10 mouse cellular contexts compared by ENCODE assay signal in the genomic region with DNA sequence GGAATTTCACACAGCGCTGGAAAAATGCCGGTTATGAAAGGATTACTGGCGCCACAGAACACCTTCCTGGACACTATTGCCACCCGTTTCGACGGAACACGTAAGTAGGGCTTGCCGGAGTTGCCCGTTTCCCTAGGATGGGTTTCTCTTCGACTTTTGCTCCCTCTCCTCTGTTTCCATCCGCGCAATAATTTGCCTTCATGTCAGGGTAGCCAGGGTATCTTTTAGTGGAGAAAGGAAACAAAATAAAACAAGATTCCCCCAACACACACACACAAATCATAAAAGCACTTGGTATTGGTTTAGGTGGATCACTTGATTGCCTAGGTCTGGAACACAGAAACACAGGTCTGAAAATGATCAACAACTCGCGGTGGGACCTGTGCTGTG. TPM values are rescaled to one million over a fixed set of nuclear protein-coding genes. Genes with fewer than 3 reads are reported as not detected.
DNase-seq lines count a peak whose midpoint lies in the region; ATAC-seq lines count a peak whose summit lies in the region.
"Had no signal": no experiment of that assay in that cellular context is flagged by ENCODE, and none has a peak within 500 bp of the region (broad histone marks: within the 10 kb centered on the region; RNA-seq: fewer than 3 reads in every experiment).

No protein-coding gene starts in this region.

- no peaks in the 10 kb centered on the region for H3K36me3 ChIP-seq in kidney, embryonic 15.5 days
- no peaks in the 10 kb centered on the region for H3K36me3 ChIP-seq in embryonic facial prominence, embryonic 15.5 days
- H3K36me3 ChIP-seq in intestine, embryonic 14.5 days (ENCODE audit: control insufficient read depth, insufficient read depth, low read length) = no peaks in the 10 kb centered on the region
- H3K36me3 ChIP-seq in neural tube, embryonic 15.5 days = no peaks in the 10 kb centered on the region
- H3K36me3 ChIP-seq: G1E had no signal

- peaks cover 31% of the 10 kb centered on the region for H3K27me3 ChIP-seq in kidney, embryonic 15.5 days
- H3K27me3 ChIP-seq in embryonic facial prominence, embryonic 15.5 days = peaks cover 30% of the 10 kb centered on the region
- peaks cover 23% of the 10 kb centered on the region for H3K27me3 ChIP-seq in intestine, embryonic 14.5 days (replicated peaks; ENCODE audit: control insufficient read depth, insufficient read depth, low read length)
- H3K27me3 ChIP-seq in neural tube, embryonic 15.5 days (replicated peaks) = no peaks in the 10 kb centered on the region

- H3K4me3 ChIP-seq in kidney, embryonic 15.5 days (replicated peaks) = peak overlapping the region; percentile 49
- H3K4me3 ChIP-seq in embryonic facial prominence, embryonic 15.5 days (replicated peaks) = peak overlapping the region; percentile 30; the same call in 1 of the 2 replicates
- peak overlapping the region; percentile 37; the same call in 1 of the 2 replicates for H3K4me3 ChIP-seq in intestine, embryonic 14.5 days (ENCODE audit: low read depth, low read length)
- peak overlapping the region; percentile 70 for H3K4me3 ChIP-seq in neural tube, embryonic 15.5 days (replicated peaks)

- H3K4me2 ChIP-seq in kidney, embryonic 15.5 days = peak overlapping the region; percentile 73
- H3K4me2 ChIP-seq in embryonic facial prominence, embryonic 15.5 days (replicated peaks) = peak overlapping the region; percentile 71; the same call in 1 of the 2 replicates
- peak overlapping the region; percentile 62 for H3K4me2 ChIP-seq in intestine, embryonic 14.5 days (ENCODE audit: low read length)
- H3K4me2 ChIP-seq in neural tube, embryonic 15.5 days = peak overlapping the region; percentile 95

- no peak for DNase-seq in kidney, postnatal 4 days
- DNase-seq in intestine, embryonic 14.5 days (ENCODE audit: low spot score) = no peak
- no peak for DNase-seq in thymus, postnatal 0 days (ENCODE audit: low spot score)
- no peak for DNase-seq in spleen, postnatal 14 days (ENCODE audit: low spot score in 2 of 2)
- DNase-seq: heart, postnatal 10 days had no signal

- no peak overlapping the region for H3K27ac ChIP-seq in kidney, embryonic 15.5 days
- H3K27ac ChIP-seq in embryonic facial prominence, embryonic 15.5 days (replicated peaks) = no peak overlapping the region
- H3K27ac ChIP-seq in intestine, embryonic 14.5 days (ENCODE audit: low read depth) = no peak overlapping the region
- H3K27ac ChIP-seq in neural tube, embryonic 15.5 days (replicated peaks) = peak overlapping the region; percentile 88

- 3% methylated on average over 14 of the region's 14 CpGs for WGBS in kidney, embryonic 15.5 days
- WGBS in embryonic facial prominence, embryonic 15.5 days = 3% methylated on average over 14 of the region's 14 CpGs
- WGBS in intestine, embryonic 14.5 days = 3% methylated on average over 14 of the region's 14 CpGs
- WGBS in neural tube, embryonic 15.5 days = under 1% methylated on average over 14 of the region's 14 CpGs

- ATAC-seq in kidney, embryonic 15.5 days (replicated peaks; ENCODE audit: low FRiP score) = no peak
- no peak for ATAC-seq in embryonic facial prominence, embryonic 15.5 days (ENCODE audit: insufficient number of reproducible peaks, low FRiP score, low TSS enrichment, low read depth)
- no peak for ATAC-seq in intestine, embryonic 14.5 days (replicated peaks; ENCODE audit: low FRiP score, low TSS enrichment, low read depth)
- ATAC-seq in neural tube, embryonic 15.5 days (ENCODE audit: low FRiP score) = no peak
- no peak for ATAC-seq in cerebellum, adult (ENCODE audit: insufficient number of reproducible peaks, low FRiP score, low TSS enrichment)

- no peak overlapping the region for H3K9ac ChIP-seq in kidney, embryonic 15.5 days
- no peak overlapping the region for H3K9ac ChIP-seq in embryonic facial prominence, embryonic 15.5 days
- H3K9ac ChIP-seq in intestine, embryonic 14.5 days (ENCODE audit: low read length) = no peak overlapping the region
- H3K9ac ChIP-seq in neural tube, embryonic 15.5 days (replicated peaks) = peak overlapping the region; percentile 64

- peaks cover 10% of the 10 kb centered on the region for H3K4me1 ChIP-seq in kidney, embryonic 15.5 days
- peaks cover 14% of the 10 kb centered on the region for H3K4me1 ChIP-seq in embryonic facial prominence, embryonic 15.5 days
- no peaks in the 10 kb centered on the region for H3K4me1 ChIP-seq in intestine, embryonic 14.5 days (replicated peaks; ENCODE audit: control insufficient read depth, insufficient read depth, low read length)
- H3K4me1 ChIP-seq in neural tube, embryonic 15.5 days = peaks cover 21% of the 10 kb centered on the region

- no peaks in the 10 kb centered on the region for H3K9me3 ChIP-seq in kidney, embryonic 15.5 days (replicated peaks)
- H3K9me3 ChIP-seq in embryonic facial prominence, embryonic 15.5 days (replicated peaks) = no peaks in the 10 kb centered on the region
- H3K9me3 ChIP-seq in intestine, embryonic 14.5 days (ENCODE audit: control insufficient read depth, low read length) = no peaks in the 10 kb centered on the region
- H3K9me3 ChIP-seq in neural tube, embryonic 15.5 days (replicated peaks) = no peaks in the 10 kb centered on the region

RNA-seq across cellular contexts. Expression of gene Kcnh8, which starts 0.3 kb away (rescaled TPM):
- polyA plus RNA-seq in kidney, embryonic 15.5 days (2015; fragmentation: Nextera tagmentation; extraction: Ambion mirVana) = 0.44 and 0.78 TPM in 2 replicates
- 0.83 and 0.87 TPM in 2 replicates for polyA plus RNA-seq in embryonic facial prominence, embryonic 15.5 days (2015; fragmentation: Nextera tagmentation; extraction: Ambion mirVana)
- 0.72 and 0.85 TPM in 2 replicates for polyA plus RNA-seq in intestine, embryonic 14.5 days (2014; fragmentation: Nextera tagmentation; extraction: Ambion mirVana)
- polyA plus RNA-seq in neural tube, embryonic 15.5 days (2015; fragmentation: Nextera tagmentation; extraction: Ambion mirVana) = 4.1 and 4.2 TPM in 2 replicates
- polyA plus RNA-seq in thymus, postnatal 0 days (2015; fragmentation: Nextera tagmentation; extraction: Ambion mirVana) = 0.04 and 0.12 TPM in 2 replicates
- polyA plus RNA-seq: G1E had no signal
